Mouse (Mus musculus) layer of hippocampus, postnatal 25 days (tissue): Measurements from ENCODE around the gene Tnip1. TPM values are rescaled to one million over a fixed set of nuclear protein-coding genes. Genes with fewer than 3 reads are reported as not detected.

ENCODE experiments used
- DNase-seq, 2 experiments: peaks; one replicate each; pipeline ENCODE4 v3.0.0; 2022; ENCODE audit warnings: mixed read lengths in 2 of 2, low spot score in 1 of 2; ENCODE audit errors: extremely low spot score in 1 of 2
- total RNA-seq, 2 experiments: library from RNA; stranded (reverse); gene quantifications; 2 replicates each; pipeline ENCODE4 v1.2.3; 2021

Tnip1 gene
- total RNA-seq, 2 experiments from 2014 or later = 33.1 to 38.0 TPM

- no peak for DNase-seq
These were observed 101.0 kb downstream of the Tnip1 start for GRCm38 (mm10) chr11:54861471-54862420.

Other genes with a start within 250 kb of the Tnip1 start
- gene Cdc42se2, start 175.2 kb downstream of the Tnip1 start, total RNA-seq = 100 to 1,000 TPM; 151 to 158 TPM
- gene Lyrm7, start 102.0 kb downstream of the Tnip1 start, total RNA-seq = 10 to 100 TPM; 24.0 to 41.7 TPM
- gene Hint1, start 96.5 kb downstream of the Tnip1 start, total RNA-seq = 100 to 1,000 TPM; 262 to 295 TPM
- gene Gpx3, start 60.5 kb downstream of the Tnip1 start, total RNA-seq = 1 to 10 TPM; 4.6 to 5.6 TPM
- 10 to 100 TPM; 95.7 to 97.1 TPM for gene Anxa6, start 70.5 kb upstream of the Tnip1 start, total RNA-seq
- under 1 TPM; 0.37 to 0.52 TPM for gene Ccdc69, start 115.2 kb upstream of the Tnip1 start, total RNA-seq
- 10 to 100 TPM; 38.7 to 42.5 TPM for gene Gm2a, start 135.2 kb upstream of the Tnip1 start, total RNA-seq
- gene Slc36a3, start 188.8 kb upstream of the Tnip1 start, total RNA-seq = not detected
- under 1 TPM in 1 of 2 experiments, not detected in 1; 0.10 TPM for gene Slc36a2, start 222.2 kb upstream of the Tnip1 start, total RNA-seq
- gene Slc36a1, start 241.4 kb upstream of the Tnip1 start, total RNA-seq = 10 to 100 TPM; 59.3 to 61.5 TPM